Mouse (Mus musculus): ENCODE results near the gene Atxn1. TPM values are rescaled to one million over a fixed set of nuclear protein-coding genes. Genes with fewer than 3 reads are reported as not detected.

The Atxn1 gene
- polyA plus RNA-seq, 1 experiment, result 34.1 TPM

DNA sequence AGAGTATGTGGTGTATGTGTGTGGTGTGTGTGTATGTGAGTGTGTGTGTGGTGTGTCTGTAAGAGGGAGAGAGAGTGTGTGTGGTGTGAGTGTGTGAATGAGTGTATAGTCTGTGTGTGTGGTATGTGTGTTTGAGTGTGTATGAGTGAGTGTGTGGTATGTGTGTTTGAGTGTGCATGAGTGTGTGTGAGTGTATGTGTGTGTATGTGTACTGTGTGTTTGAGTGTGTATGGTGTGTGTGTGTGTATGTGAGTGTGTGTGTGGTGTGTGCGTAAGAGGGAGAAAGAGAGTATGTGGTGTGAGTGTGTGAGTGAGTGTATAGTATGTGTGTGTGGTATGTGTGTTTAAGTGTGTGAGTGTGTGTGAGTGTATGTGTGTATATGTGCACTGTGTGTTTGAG is 41.7 kb downstream of the Atxn1 start:
- TF ChIP-seq CTCF (IDR thresholded peaks at IDR 0.05; ENCODE audit: extremely low read depth, insufficient read depth, low read length) (no peak), POLR2A (IDR thresholded peaks at IDR 0.05; ENCODE audit: extremely low read depth, insufficient read depth, low read length) (no peak)
- H3K4me1 ChIP-seq (ENCODE audit: control insufficient read depth, insufficient read depth, low read length), result peaks cover 10% of the 10 kb centered on the region
- no peak overlapping the region for H3K4me3 ChIP-seq (ENCODE audit: insufficient read depth, low read length)
- H3K27ac ChIP-seq (ENCODE audit: insufficient read depth, low read length), result no peak overlapping the region

- H3K4me3 ChIP-seq (ENCODE audit: insufficient read depth, low read length), result no peak overlapping the region
Measured at GRCm38 (mm10) chr13:45922467-45922866, 42.3 kb downstream of the Atxn1 start.

GRCm38 (mm10) chr13:45918956-45919711 is 45.7 kb downstream of the Atxn1 start:
- no peak for TF ChIP-seq POLR2A (IDR thresholded peaks at IDR 0.05; ENCODE audit: extremely low read depth, insufficient read depth, low read length)
- H3K4me1 ChIP-seq (ENCODE audit: control insufficient read depth, insufficient read depth, low read length), result peaks cover 15% of the 10 kb centered on the region
- H3K27ac ChIP-seq (ENCODE audit: insufficient read depth, low read length), result no peak overlapping the region
- H3K4me3 ChIP-seq (ENCODE audit: insufficient read depth, low read length), result no peak overlapping the region

More at GRCm38 (mm10) chr13:45922467-45922866, 42.3 kb downstream of the Atxn1 start:
- no peak overlapping the region for H3K27ac ChIP-seq (ENCODE audit: insufficient read depth, low read length)
- H3K4me1 ChIP-seq (ENCODE audit: control insufficient read depth, insufficient read depth, low read length), result peaks cover 10% of the 10 kb centered on the region
- TF ChIP-seq CTCF (IDR thresholded peaks at IDR 0.05; ENCODE audit: extremely low read depth, insufficient read depth, low read length) (no peak), POLR2A (IDR thresholded peaks at IDR 0.05; ENCODE audit: extremely low read depth, insufficient read depth, low read length) (no peak)

DNA sequence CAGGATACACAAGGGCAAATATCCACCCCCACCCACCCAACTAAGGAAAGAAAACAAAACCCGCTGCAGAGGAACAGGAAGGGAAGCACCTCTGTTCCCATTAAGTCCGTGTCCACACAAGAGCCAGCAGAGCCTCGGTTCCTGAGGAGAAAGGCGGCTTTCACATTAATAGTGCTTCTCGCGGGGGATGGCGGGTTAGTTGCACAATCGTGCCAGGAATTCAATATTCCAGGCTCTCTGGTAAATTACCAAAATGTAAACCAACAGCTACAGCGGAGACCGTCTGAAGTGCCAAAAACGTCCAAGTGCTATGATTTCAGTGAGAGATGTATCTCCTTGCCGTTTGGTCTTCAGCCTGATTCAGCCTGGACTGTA is 46.8 kb downstream of the Atxn1 start:
- Histone ChIP-seq H3K4me3 (ENCODE audit: insufficient read depth, low read length) (no peak overlapping the region), H3K4me1 (ENCODE audit: control insufficient read depth, insufficient read depth, low read length) (peaks cover 14% of the 10 kb centered on the region), H3K27ac (ENCODE audit: insufficient read depth, low read length) (no peak overlapping the region)
- TF ChIP-seq CTCF (IDR thresholded peaks at IDR 0.05; ENCODE audit: extremely low read depth, insufficient read depth, low read length), result no peak
- no peak for TF ChIP-seq POLR2A (IDR thresholded peaks at IDR 0.05; ENCODE audit: extremely low read depth, insufficient read depth, low read length)

- Histone ChIP-seq H3K4me3 (ENCODE audit: insufficient read depth, low read length) (no peak overlapping the region), H3K27ac (ENCODE audit: insufficient read depth, low read length) (no peak overlapping the region), H3K4me1 (ENCODE audit: control insufficient read depth, insufficient read depth, low read length) (peaks cover 12% of the 10 kb centered on the region)
- TF ChIP-seq POLR2A (IDR thresholded peaks at IDR 0.05; ENCODE audit: extremely low read depth, insufficient read depth, low read length) (no peak), CTCF (IDR thresholded peaks at IDR 0.05; ENCODE audit: extremely low read depth, insufficient read depth, low read length) (no peak)
Measured at GRCm38 (mm10) chr13:45917058-45918005, 47.5 kb downstream of the Atxn1 start.

- Histone ChIP-seq H3K27ac (ENCODE audit: insufficient read depth, low read length) (no peak overlapping the region), H3K4me3 (ENCODE audit: insufficient read depth, low read length) (no peak overlapping the region), H3K4me1 (ENCODE audit: control insufficient read depth, insufficient read depth, low read length) (peaks cover 14% of the 10 kb centered on the region)
- TF ChIP-seq CTCF (IDR thresholded peaks at IDR 0.05; ENCODE audit: extremely low read depth, insufficient read depth, low read length) (no peak), POLR2A (IDR thresholded peaks at IDR 0.05; ENCODE audit: extremely low read depth, insufficient read depth, low read length) (no peak)
Measured at GRCm38 (mm10) chr13:45915921-45916320, 48.9 kb downstream of the Atxn1 start.

- TF ChIP-seq CTCF (IDR thresholded peaks at IDR 0.05; ENCODE audit: extremely low read depth, insufficient read depth, low read length) (no peak), POLR2A (IDR thresholded peaks at IDR 0.05; ENCODE audit: extremely low read depth, insufficient read depth, low read length) (no peak)
- Histone ChIP-seq H3K27ac (ENCODE audit: insufficient read depth, low read length) (no peak overlapping the region), H3K4me1 (ENCODE audit: control insufficient read depth, insufficient read depth, low read length) (peaks cover 14% of the 10 kb centered on the region), H3K4me3 (ENCODE audit: insufficient read depth, low read length) (no peak overlapping the region)
Measured at GRCm38 (mm10) chr13:45915026-45915425, 49.8 kb downstream of the Atxn1 start.

DNA sequence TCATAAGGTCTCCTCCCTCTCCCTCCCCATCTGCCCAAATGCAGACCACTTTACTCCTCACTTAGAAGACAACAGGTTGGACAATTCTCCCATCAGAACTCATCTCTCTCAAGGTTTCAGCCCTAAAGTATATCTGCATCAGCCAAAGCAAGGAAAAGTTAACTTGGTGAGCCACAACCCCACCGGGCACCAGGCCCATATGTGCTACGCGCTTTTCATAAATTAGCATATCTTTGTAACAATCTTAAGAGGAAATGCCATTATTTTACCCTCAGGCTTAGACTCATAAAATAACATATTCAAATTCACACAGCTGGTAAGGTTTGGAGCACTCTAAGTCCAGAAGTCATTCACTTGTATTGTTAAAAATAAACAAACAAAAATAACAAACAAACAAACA is 50.7 kb downstream of the Atxn1 start:
- Histone ChIP-seq H3K27ac (ENCODE audit: insufficient read depth, low read length) (no peak overlapping the region), H3K4me3 (ENCODE audit: insufficient read depth, low read length) (no peak overlapping the region), H3K4me1 (ENCODE audit: control insufficient read depth, insufficient read depth, low read length) (peaks cover 13% of the 10 kb centered on the region)
- TF ChIP-seq POLR2A (IDR thresholded peaks at IDR 0.05; ENCODE audit: extremely low read depth, insufficient read depth, low read length), result no peak

DNA sequence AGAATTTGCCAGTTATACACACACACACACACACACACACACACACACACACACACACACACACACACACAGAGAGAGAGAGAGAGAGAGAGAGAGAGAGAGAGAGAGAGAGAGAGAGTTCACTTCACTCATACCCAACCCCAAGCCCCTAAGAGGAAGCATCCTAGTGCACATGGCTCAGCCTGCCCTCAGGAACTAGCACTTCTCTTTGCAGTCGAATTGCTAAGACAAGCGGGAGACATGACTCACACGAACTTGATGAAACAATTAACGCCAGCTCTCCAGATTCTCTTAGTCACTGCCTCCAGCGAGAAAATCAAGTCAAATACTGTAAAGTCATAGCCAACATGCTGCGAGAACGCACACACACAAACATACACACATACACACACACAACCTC is 53.0 kb downstream of the Atxn1 start:
- no peak for TF ChIP-seq POLR2A (IDR thresholded peaks at IDR 0.05; ENCODE audit: extremely low read depth, insufficient read depth, low read length)
- no peak for TF ChIP-seq CTCF (IDR thresholded peaks at IDR 0.05; ENCODE audit: extremely low read depth, insufficient read depth, low read length)
- H3K4me3 ChIP-seq (ENCODE audit: insufficient read depth, low read length), result no peak overlapping the region
- no peak overlapping the region for H3K27ac ChIP-seq (ENCODE audit: insufficient read depth, low read length)
- H3K4me1 ChIP-seq (ENCODE audit: control insufficient read depth, insufficient read depth, low read length), result peaks cover 19% of the 10 kb centered on the region

DNA sequence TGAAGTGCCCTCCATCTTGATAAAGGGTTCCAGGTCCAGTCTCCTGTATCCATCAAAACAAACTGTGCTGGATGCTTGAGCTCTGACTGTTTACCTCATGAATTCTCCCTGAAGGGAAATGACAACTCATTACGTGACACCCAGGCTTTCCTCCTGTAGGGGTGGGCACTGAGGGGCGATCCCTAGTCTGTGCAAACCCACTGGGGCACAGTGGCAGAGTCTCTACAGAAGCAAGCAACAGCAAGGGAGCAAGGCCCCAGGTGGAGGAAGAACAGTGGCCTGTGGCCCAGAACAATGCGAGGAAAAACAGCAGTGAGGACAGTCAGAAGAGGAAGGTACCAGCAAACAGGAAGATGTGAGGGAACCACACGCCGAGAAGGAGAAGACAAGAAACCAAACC is 53.7 kb downstream of the Atxn1 start:
- no peak overlapping the region for H3K27ac ChIP-seq (ENCODE audit: insufficient read depth, low read length)
- TF ChIP-seq POLR2A (IDR thresholded peaks at IDR 0.05; ENCODE audit: extremely low read depth, insufficient read depth, low read length), result no peak
- no peak for TF ChIP-seq CTCF (IDR thresholded peaks at IDR 0.05; ENCODE audit: extremely low read depth, insufficient read depth, low read length)
- H3K4me3 ChIP-seq (ENCODE audit: insufficient read depth, low read length), result no peak overlapping the region

More for the DNA sequence above, 53.7 kb downstream of the Atxn1 start:
- H3K4me1 ChIP-seq (ENCODE audit: control insufficient read depth, insufficient read depth, low read length), result peaks cover 25% of the 10 kb centered on the region

Data from cortical plate, adult 2 months (tissue).